Mouse (Mus musculus) embryonic fibroblast, embryonic 13.5 days (primary cell): ENCODE data around the gene Tbl1x.

ENCODE experiments used
- CTCF ChIP-seq: IDR thresholded peaks from 2 replicates; pipeline ENCODE4 v1.5.1; 2011; ENCODE audit warnings: mild to moderate bottlenecking, control low read depth, low read length, moderate library complexity, borderline replicate concordance; ENCODE audit not compliant: insufficient read depth
- POLR2A ChIP-seq: IDR thresholded peaks from 2 replicates; pipeline ENCODE4 v1.6.1; 2011; ENCODE audit warnings: low read depth, mild to moderate bottlenecking, control low read depth, low read length, moderate library complexity

DNA sequence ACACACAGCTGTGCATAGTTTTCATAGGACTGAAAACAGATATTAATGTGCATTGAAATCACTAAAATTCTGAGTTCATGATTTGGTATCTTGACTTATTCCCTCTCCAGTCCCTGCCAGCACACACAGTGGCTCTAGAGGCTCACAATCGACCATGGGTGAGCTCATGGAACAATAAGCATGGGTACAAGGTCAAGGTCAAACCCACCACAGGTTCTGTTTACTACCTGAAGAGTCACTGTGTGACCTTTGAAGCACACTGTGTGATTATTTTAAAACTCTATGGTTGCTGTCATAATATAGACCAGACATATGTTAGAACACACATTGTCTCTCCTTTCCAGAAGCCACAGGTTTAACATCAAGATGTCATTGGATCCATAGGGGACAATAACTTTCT lies 96.7 kb downstream of the Tbl1x start:
- TF ChIP-seq CTCF: no peak
- no peak for TF ChIP-seq POLR2A
